Mouse (Mus musculus): ENCODE data around the gene Plpp2. TPM values are rescaled to one million over a fixed set of nuclear protein-coding genes. Genes with fewer than 3 reads are reported as not detected.

Plpp2 gene
- polyA plus RNA-seq, 1 experiment: 451 TPM

- Histone ChIP-seq H3K27ac (ENCODE audit: insufficient read depth, low read depth, low read length) (peak overlapping the region; percentile 85), H3K36me3 (ENCODE audit: control insufficient read depth, insufficient read depth, low read length) (peaks cover 63% of the 10 kb centered on the region)
Measured at GRCm38 (mm10) chr10:79543884-79544597, 10.4 kb upstream of the Plpp2 start.

DNA sequence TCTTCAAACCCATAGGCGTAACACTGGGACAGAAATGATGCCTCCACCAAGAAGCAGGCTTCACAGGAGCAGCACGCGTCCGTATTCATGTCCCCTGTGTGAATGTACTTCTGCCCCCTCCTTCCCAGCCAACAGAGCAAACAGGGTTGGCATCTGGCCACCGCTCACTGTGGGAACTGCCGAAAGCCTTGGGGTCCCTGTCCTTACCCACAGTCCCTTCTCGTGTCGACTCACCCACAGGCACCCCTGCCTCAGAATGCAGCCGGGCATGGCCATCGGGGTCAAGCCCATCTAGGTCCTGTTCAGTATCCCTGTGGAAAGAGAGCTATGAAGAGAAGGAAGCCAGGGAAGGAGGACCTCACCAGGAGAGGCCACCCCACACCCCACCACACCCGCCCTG lies 8.6 kb upstream of the Plpp2 start:
- 94% methylated on average over 11 of the region's 11 CpGs for WGBS
- Histone ChIP-seq H3K4me1 (ENCODE audit: control insufficient read depth, insufficient read depth, insufficient read length, low read length) (peaks cover 18% of the 10 kb centered on the region), H3K36me3 (ENCODE audit: control insufficient read depth, insufficient read depth, low read length) (peaks cover 46% of the 10 kb centered on the region), H3K27ac (ENCODE audit: insufficient read depth, low read depth, low read length) (no peak overlapping the region), H3K27me3 (ENCODE audit: control insufficient read depth, insufficient read depth, low read length) (no peaks in the 10 kb centered on the region), H3K4me3 (ENCODE audit: low read depth, low read length) (no peak overlapping the region)
- TF ChIP-seq CTCF (IDR thresholded peaks at IDR 0.05; ENCODE audit: extremely low read depth, insufficient read length, insufficient replicate concordance, low read depth, low read length): no peak
- no peak for TF ChIP-seq POLR2A (IDR thresholded peaks at IDR 0.05; ENCODE audit: low read depth, low read length)

More at GRCm38 (mm10) chr10:79543884-79544597, 10.4 kb upstream of the Plpp2 start:
- Histone ChIP-seq H3K4me3 (ENCODE audit: low read depth, low read length) (peak overlapping the region; percentile 41), H3K27me3 (ENCODE audit: control insufficient read depth, insufficient read depth, low read length) (no peaks in the 10 kb centered on the region), H3K4me1 (ENCODE audit: control insufficient read depth, insufficient read depth, insufficient read length, low read length) (peaks cover 18% of the 10 kb centered on the region)
- TF ChIP-seq POLR2A (IDR thresholded peaks at IDR 0.05; ENCODE audit: low read depth, low read length) (no peak), CTCF (IDR thresholded peaks at IDR 0.05; ENCODE audit: extremely low read depth, insufficient read length, insufficient replicate concordance, low read depth, low read length) (no peak)
- WGBS: 50% methylated on average over 9 of the region's 9 CpGs

- no peak for TF ChIP-seq CTCF (IDR thresholded peaks at IDR 0.05; ENCODE audit: extremely low read depth, insufficient read length, insufficient replicate concordance, low read depth, low read length)
- no peak for TF ChIP-seq POLR2A (IDR thresholded peaks at IDR 0.05; ENCODE audit: low read depth, low read length)
- no peak overlapping the region for H3K4me3 ChIP-seq (ENCODE audit: low read depth, low read length)
- H3K4me1 ChIP-seq (ENCODE audit: control insufficient read depth, insufficient read depth, insufficient read length, low read length): peaks cover 18% of the 10 kb centered on the region
- no peak overlapping the region for H3K27ac ChIP-seq (ENCODE audit: insufficient read depth, low read depth, low read length)
- H3K36me3 ChIP-seq (ENCODE audit: control insufficient read depth, insufficient read depth, low read length): peaks cover 40% of the 10 kb centered on the region
- H3K27me3 ChIP-seq (ENCODE audit: control insufficient read depth, insufficient read depth, low read length): no peaks in the 10 kb centered on the region
- 92% methylated on average over 15 of the region's 15 CpGs for WGBS
Measured at GRCm38 (mm10) chr10:79541522-79541921, 7.9 kb upstream of the Plpp2 start.

DNA sequence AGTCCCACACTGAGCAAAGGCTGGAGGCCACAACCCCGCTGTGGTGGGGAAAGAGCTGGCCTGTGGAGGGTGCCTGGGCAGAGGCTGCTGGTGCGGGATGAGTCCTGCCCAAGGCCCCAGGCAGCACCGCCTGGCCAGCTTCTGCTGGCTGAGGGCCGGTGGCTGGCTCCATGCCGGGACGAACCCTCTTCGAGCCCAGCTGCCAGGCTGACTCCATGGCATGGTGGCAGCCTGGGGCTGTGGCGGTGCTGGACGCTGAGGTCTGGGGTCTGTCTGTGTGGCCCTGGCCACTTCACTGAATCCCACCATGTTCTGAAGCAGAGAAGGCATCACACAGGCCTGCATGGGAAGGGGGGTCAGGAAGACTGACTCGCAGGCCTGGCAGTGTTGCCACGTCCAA lies 7.2 kb upstream of the Plpp2 start:
- H3K4me3 ChIP-seq (ENCODE audit: low read depth, low read length): no peak overlapping the region
- WGBS: 97% methylated on average over 11 of the region's 11 CpGs
- no peak for TF ChIP-seq CTCF (IDR thresholded peaks at IDR 0.05; ENCODE audit: extremely low read depth, insufficient read length, insufficient replicate concordance, low read depth, low read length)
- no peaks in the 10 kb centered on the region for H3K27me3 ChIP-seq (ENCODE audit: control insufficient read depth, insufficient read depth, low read length)
- peaks cover 18% of the 10 kb centered on the region for H3K4me1 ChIP-seq (ENCODE audit: control insufficient read depth, insufficient read depth, insufficient read length, low read length)
- H3K27ac ChIP-seq (ENCODE audit: insufficient read depth, low read depth, low read length): no peak overlapping the region
- peaks cover 37% of the 10 kb centered on the region for H3K36me3 ChIP-seq (ENCODE audit: control insufficient read depth, insufficient read depth, low read length)

- Histone ChIP-seq H3K4me3 (ENCODE audit: low read depth, low read length) (no peak overlapping the region), H3K27ac (ENCODE audit: insufficient read depth, low read depth, low read length) (no peak overlapping the region), H3K36me3 (ENCODE audit: control insufficient read depth, insufficient read depth, low read length) (peaks cover 33% of the 10 kb centered on the region), H3K27me3 (ENCODE audit: control insufficient read depth, insufficient read depth, low read length) (no peaks in the 10 kb centered on the region), H3K4me1 (ENCODE audit: control insufficient read depth, insufficient read depth, insufficient read length, low read length) (peaks cover 14% of the 10 kb centered on the region)
- no peak for TF ChIP-seq CTCF (IDR thresholded peaks at IDR 0.05; ENCODE audit: extremely low read depth, insufficient read length, insufficient replicate concordance, low read depth, low read length)
- 89% methylated on average over 16 of the region's 16 CpGs for WGBS
Measured at GRCm38 (mm10) chr10:79539701-79540495, 6.3 kb upstream of the Plpp2 start.

DNA sequence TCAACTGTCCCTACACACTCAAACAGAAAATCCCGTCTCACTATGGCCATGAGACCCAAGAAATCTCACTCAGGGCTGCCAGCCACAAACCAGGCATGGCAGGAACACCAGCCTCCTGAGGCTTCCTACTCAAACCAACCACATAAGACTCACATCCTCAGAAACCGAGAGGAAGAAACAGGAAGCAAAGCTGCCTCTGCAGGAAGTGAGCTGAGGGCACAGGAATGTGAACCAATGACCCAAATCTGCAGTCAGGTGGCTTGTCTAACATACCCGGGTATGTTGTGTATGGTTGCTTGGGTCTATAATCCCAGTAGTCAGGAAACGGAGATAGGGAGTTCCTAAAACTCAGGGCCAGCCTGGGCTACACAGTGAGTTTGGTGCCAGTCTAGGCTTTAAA lies 5.3 kb upstream of the Plpp2 start:
- H3K4me1 ChIP-seq (ENCODE audit: control insufficient read depth, insufficient read depth, insufficient read length, low read length): peaks cover 14% of the 10 kb centered on the region
- H3K36me3 ChIP-seq (ENCODE audit: control insufficient read depth, insufficient read depth, low read length): peaks cover 24% of the 10 kb centered on the region
- no peak overlapping the region for H3K27ac ChIP-seq (ENCODE audit: insufficient read depth, low read depth, low read length)
- no peaks in the 10 kb centered on the region for H3K27me3 ChIP-seq (ENCODE audit: control insufficient read depth, insufficient read depth, low read length)
- WGBS: 46% methylated on average over 4 of the region's 4 CpGs
- TF ChIP-seq POLR2A (IDR thresholded peaks at IDR 0.05; ENCODE audit: low read depth, low read length): no peak
- no peak for TF ChIP-seq CTCF (IDR thresholded peaks at IDR 0.05; ENCODE audit: extremely low read depth, insufficient read length, insufficient replicate concordance, low read depth, low read length)
- H3K4me3 ChIP-seq (ENCODE audit: low read depth, low read length): no peak overlapping the region

DNA sequence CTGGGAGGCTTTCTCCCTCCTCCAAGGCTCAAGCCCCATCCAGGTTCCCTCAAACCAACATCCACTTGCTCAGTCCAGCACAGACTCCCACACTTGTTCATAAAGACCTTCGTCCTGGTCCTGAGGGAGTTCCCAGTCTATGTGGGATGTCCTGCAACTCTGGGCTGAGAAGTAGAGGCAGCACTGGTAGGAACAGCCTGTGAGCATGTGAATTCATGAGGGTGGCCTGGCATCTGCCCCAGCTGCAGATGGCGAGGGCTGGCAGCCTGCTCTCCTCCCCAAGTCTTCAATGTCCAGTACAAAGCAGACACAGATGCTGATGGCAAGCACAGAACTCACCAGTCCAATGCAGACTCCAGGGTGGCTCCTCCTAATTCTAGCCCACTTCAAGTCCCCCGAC lies 4.7 kb upstream of the Plpp2 start:
- H3K27me3 ChIP-seq (ENCODE audit: control insufficient read depth, insufficient read depth, low read length): no peaks in the 10 kb centered on the region
- TF ChIP-seq POLR2A (IDR thresholded peaks at IDR 0.05; ENCODE audit: low read depth, low read length): no peak
- H3K4me1 ChIP-seq (ENCODE audit: control insufficient read depth, insufficient read depth, insufficient read length, low read length): peaks cover 10% of the 10 kb centered on the region
- no peak overlapping the region for H3K27ac ChIP-seq (ENCODE audit: insufficient read depth, low read depth, low read length)
- peaks cover 22% of the 10 kb centered on the region for H3K36me3 ChIP-seq (ENCODE audit: control insufficient read depth, insufficient read depth, low read length)
- no peak overlapping the region for H3K4me3 ChIP-seq (ENCODE audit: low read depth, low read length)
- whole genome bisulfite sequencing: 92% methylated on average over 3 of the region's 3 CpGs

Measured in small intestine, adult 2 months (tissue).